Mouse (Mus musculus) cerebellum, adult 2 months (tissue): Measurements from ENCODE around the gene Wdr19. TPM values are rescaled to one million over a fixed set of nuclear protein-coding genes. Genes with fewer than 3 reads are reported as not detected.

Experiments
- DNase-seq, 2 experiments: peaks; one replicate each; pipeline ENCODE4 v3.0.0; 2021
- H3K27ac ChIP-seq: fragments of 200-500 bp; 2 replicates; pipeline ENCODE4 v1.5.1; 2012; ENCODE audit warnings: low read length, control low read depth, inconsistent platforms; ENCODE audit not compliant: insufficient read depth
- H3K27me3 ChIP-seq: fragments of 200-500 bp; 2 replicates; pipeline ENCODE4 v1.6.1; 2012; ENCODE audit warnings: inconsistent platforms, mild to moderate bottlenecking, low read length, moderate library complexity; ENCODE audit not compliant: control insufficient read depth, insufficient read depth
- H3K4me1 ChIP-seq: fragments of 200-500 bp; 2 replicates; pipeline ENCODE4 v1.6.1; 2011; ENCODE audit warnings: low read length; ENCODE audit not compliant: control insufficient read depth, insufficient read depth
- H3K4me3 ChIP-seq: fragments of 200-500 bp; replicated peaks from 2 replicates; pipeline ENCODE3; 2011; ENCODE audit warnings: mild to moderate bottlenecking, low read depth, low read length, control low read depth; ENCODE audit not compliant: insufficient read depth
- CTCF ChIP-seq: fragments of 200-500 bp; IDR thresholded peaks from 2 replicates; pipeline ENCODE4 v1.5.1; 2011; ENCODE audit warnings: low read depth, mild to moderate bottlenecking, control low read depth, low read length, moderate library complexity, borderline replicate concordance; ENCODE audit not compliant: insufficient read depth
- POLR2A ChIP-seq: fragments of 200-500 bp; IDR thresholded peaks from 2 replicates; pipeline ENCODE4 v1.6.1; 2011; ENCODE audit warnings: low read length, control low read depth, borderline replicate concordance; ENCODE audit not compliant: insufficient read depth
- WGBS: fragments of 180-500 bp; shearing (Covaris S2); methylation state at CpG from one replicate; pipeline ENCODE4 v1.1.7; 2018; 5-methylcytosine and 5-hydroxymethylcytosine counted together
- polyA plus RNA-seq: library from polyadenylated mRNA; depleted of rRNA; stranded (reverse); fragments of >200 nt; gene quantifications from 2 replicates; pipeline ENCODE4 v1.2.3, GENCODE M21; 2012

Wdr19 gene
- polyA plus RNA-seq, 1 experiment = 14.3 TPM

- peak overlapping the region; percentile 21; the same call in 1 of the 2 replicates for H3K27ac ChIP-seq
- WGBS = 72% methylated on average over 22 of the region's 22 CpGs
- no peak for TF ChIP-seq POLR2A
- TF ChIP-seq CTCF = no peak
- H3K4me1 ChIP-seq = no peaks in the 10 kb centered on the region
- DNase-seq = no peak
- H3K4me3 ChIP-seq = no peak overlapping the region
- H3K27me3 ChIP-seq = no peaks in the 10 kb centered on the region
These were observed 41.8 kb upstream of the Wdr19 start for GRCm38 (mm10) chr5:65157412-65158381.

- TF ChIP-seq POLR2A = no peak
- no peak for TF ChIP-seq CTCF
- H3K4me3 ChIP-seq = no peak overlapping the region
- WGBS = 84% methylated on average over 20 of the region's 20 CpGs
- H3K27me3 ChIP-seq = no peaks in the 10 kb centered on the region
- H3K27ac ChIP-seq = no peak overlapping the region
- no peak for DNase-seq
- H3K4me1 ChIP-seq = no peaks in the 10 kb centered on the region
These were observed 40.7 kb upstream of the Wdr19 start for GRCm38 (mm10) chr5:65158696-65159305.

- no peak for TF ChIP-seq POLR2A
- H3K4me3 ChIP-seq = no peak overlapping the region
- no peaks in the 10 kb centered on the region for H3K27me3 ChIP-seq
- H3K27ac ChIP-seq = no peak overlapping the region
- H3K4me1 ChIP-seq = no peaks in the 10 kb centered on the region
- DNase-seq = no peak
- 55% methylated on average over 5 of the region's 5 CpGs for WGBS
These were observed 36.5 kb upstream of the Wdr19 start for GRCm38 (mm10) chr5:65163001-65163400.

- Histone ChIP-seq H3K27me3 (no peaks in the 10 kb centered on the region), H3K27ac (no peak overlapping the region), H3K4me1 (no peaks in the 10 kb centered on the region), H3K4me3 (no peak overlapping the region)
- TF ChIP-seq POLR2A = no peak
- TF ChIP-seq CTCF = no peak
- DNase-seq = no peak
- WGBS = 92% methylated on average over 17 of the region's 17 CpGs
These were observed 35.9 kb upstream of the Wdr19 start for GRCm38 (mm10) chr5:65163489-65164092.

GRCm38 (mm10) chr5:65170206-65170605 lies 29.3 kb upstream of the Wdr19 start:
- Histone ChIP-seq H3K27me3 (no peaks in the 10 kb centered on the region), H3K4me3 (no peak overlapping the region), H3K27ac (no peak overlapping the region), H3K4me1 (no peaks in the 10 kb centered on the region)
- TF ChIP-seq POLR2A = no peak
- no peak for TF ChIP-seq CTCF
- 43% methylated on average over 9 of the region's 9 CpGs for WGBS
- no peak for DNase-seq

- DNase-seq = peak; percentile 67 to 78
- Histone ChIP-seq H3K27me3 (no peaks in the 10 kb centered on the region), H3K4me3 (peak overlapping the region; percentile 46), H3K4me1 (peaks cover 4% of the 10 kb centered on the region; the same call in 1 of the 2 replicates), H3K27ac (no peak overlapping the region)
- no peak for TF ChIP-seq CTCF
- TF ChIP-seq POLR2A = peak; percentile 18; the same call in 1 of the 2 replicates
- WGBS = 44% methylated on average over 26 of the region's 26 CpGs
These were observed 24.2 kb upstream of the Wdr19 start for GRCm38 (mm10) chr5:65175035-65175917.

- TF ChIP-seq CTCF = no peak
- TF ChIP-seq POLR2A = no peak
- peak overlapping the region; percentile 46 for H3K4me3 ChIP-seq
- peak in 1 of 2 experiments; percentile 35 for DNase-seq
- H3K4me1 ChIP-seq = peaks cover 4% of the 10 kb centered on the region; the same call in 1 of the 2 replicates
- 44% methylated on average over 13 of the region's 13 CpGs for WGBS
- H3K27ac ChIP-seq = no peak overlapping the region
- no peaks in the 10 kb centered on the region for H3K27me3 ChIP-seq
These were observed 23.5 kb upstream of the Wdr19 start for GRCm38 (mm10) chr5:65175918-65176484.
